Mouse (Mus musculus) c-Kit-positive CD71-positive TER-119-negative erythroid progenitor cells, embryonic 14.5 days (primary cell): Measurements from ENCODE around the gene Pnmt.
A peak's percentile ranks its signal among the peaks of the same experiment; 100 is the strongest.
"Not testable (repeated sequence)": the region's sequence is repeated elsewhere in the genome, so short reads cannot be mapped to it uniquely, and the experiment has no call there.

ENCODE experiments used
- DNase-seq: peaks from one replicate; pipeline ENCODE4 v3.0.0-alpha.2; 2013; ENCODE audit warnings: low read depth

Pnmt gene

DNA sequence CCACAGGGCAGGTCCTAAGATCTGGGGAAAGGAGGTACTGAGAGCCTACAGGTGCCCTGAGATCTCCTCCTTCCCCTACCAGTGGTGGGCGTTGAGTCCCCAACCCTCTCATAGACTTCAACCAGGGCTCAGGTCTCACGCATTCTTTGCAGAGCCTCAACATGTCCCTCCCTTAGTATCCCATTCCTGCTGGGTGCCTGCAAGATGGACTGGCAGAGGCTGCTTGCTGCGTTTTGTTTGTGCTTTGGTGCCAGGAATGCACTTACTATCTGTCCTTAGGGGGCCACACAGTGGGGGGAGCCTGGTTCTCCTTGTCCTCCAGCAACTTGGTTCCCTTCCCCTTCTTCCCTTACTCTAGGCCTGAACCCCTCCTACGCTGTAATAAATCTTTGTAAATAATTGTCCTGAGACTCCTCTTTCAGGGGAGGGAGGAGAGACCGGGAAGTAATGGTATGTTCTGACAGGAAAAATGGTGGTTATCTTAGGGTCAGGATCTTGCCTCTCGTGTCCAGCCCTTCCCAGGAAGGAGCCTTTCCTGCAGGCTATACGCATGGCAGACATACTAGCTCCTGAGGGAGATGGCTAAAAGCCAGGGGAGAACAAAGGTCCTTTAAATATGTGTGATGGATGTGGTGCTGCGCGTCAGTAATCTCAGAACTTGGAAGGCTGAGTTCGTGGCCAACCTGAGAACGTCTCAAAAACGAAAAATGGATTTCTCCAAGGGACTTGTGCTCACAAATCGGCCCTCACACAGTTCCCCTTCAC lies 28.7 kb upstream of the Pnmt start:
- no peak for DNase-seq

DNA sequence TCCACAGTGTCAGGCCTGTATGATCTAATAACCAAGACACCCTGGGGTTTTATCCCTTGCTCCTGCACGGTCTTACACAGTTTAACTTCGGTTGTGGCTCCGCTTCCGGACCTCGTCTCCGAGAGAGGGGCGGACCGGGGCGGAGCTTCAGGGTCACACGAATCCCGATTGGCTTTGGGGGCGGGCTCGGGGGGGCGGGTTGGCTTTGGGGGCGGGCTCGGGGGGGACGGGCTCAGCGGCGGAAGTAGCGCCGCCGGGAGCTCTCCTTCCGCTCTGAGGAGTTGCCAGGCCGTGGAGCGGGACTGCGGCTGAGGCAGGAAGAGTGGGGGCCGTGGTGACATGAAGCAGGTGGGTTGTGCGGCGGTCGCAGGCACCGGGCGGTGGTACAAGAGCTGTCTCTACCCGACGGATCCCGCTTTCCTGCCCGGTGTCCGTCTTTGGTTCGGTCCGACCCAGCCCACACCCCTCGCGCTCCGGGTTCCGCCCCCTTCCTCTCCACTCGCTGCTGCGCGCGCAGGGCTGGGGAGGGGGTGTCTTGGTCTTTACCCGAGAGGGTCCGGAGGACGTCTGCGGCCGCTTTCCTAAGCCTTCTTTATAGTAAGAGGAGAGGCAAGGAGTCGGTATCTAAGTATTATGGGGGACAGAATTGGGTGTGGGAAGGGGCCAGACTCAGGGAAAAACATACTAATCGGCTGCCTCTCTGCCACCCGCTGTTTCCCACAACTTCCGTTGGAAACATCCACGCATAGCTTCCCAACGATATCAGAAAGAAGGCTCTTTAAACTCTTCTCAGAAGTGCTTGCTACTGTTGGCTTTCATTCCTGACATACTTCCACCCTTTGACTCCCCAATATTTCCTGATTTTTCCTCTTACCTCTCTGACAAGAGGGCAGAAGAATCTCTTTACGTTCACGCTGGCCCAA lies 27.8 kb upstream of the Pnmt start, which contains the start of gene Stard3:
TSS of gene Stard3 (plus strand) at position 208 of the 923 bp plus-strand sequence.
- DNase-seq = peak; percentile 89

- DNase-seq = no peak
Measured at GRCm38 (mm10) chr11:98360866-98361521, 25.3 kb upstream of the Pnmt start.

- no peak for DNase-seq
Measured at GRCm38 (mm10) chr11:98363817-98364216, 22.4 kb upstream of the Pnmt start.

GRCm38 (mm10) chr11:98364410-98364809 lies 21.8 kb upstream of the Pnmt start:
- no peak for DNase-seq

DNA sequence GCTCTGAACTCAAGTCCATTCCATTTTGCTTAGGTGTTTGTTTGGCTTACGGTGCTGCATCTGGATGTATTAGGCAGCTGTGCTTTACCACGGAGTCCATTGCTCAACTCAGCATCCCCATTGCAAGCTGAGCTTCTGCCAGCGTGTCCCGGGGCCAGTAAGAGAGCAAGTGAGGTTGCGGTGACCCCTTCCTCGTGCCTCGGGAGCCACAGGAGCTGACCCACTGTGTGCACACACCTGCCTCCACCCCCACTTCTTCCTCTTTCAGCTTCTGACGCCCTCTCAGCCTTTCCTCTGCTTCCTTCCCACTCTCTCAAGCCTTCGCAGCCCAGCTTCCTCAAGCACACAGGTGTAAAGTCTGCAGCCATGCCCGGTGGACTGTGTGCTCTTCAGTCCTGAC lies 20.0 kb upstream of the Pnmt start:
- no peak for DNase-seq

- DNase-seq = no peak
Measured at GRCm38 (mm10) chr11:98367171-98367862, 18.9 kb upstream of the Pnmt start.

- no peak for DNase-seq
Measured at GRCm38 (mm10) chr11:98367863-98368186, 18.4 kb upstream of the Pnmt start.

DNA sequence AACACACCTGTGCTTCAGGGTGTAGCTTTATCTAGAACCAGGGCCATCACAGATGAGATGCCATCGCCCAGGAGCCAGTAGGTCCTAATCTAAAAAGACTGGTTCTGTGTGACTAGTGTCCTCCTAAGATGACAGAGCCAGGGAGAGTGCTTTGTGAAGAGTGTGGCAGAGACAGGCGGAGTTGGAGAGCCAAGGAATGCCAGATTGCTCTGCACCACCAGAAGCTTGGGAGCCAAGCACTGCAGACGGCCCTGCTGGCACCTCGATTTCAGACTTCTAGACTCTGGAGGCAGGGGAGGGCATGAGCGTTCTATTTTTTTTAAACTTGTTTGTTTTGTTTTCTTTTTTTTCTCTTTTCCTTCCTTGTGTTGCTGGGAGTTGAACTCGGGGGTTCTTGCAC lies 16.9 kb upstream of the Pnmt start:
- no peak for DNase-seq

- no peak for DNase-seq
Measured at GRCm38 (mm10) chr11:98370588-98370987, 15.7 kb upstream of the Pnmt start.

DNA sequence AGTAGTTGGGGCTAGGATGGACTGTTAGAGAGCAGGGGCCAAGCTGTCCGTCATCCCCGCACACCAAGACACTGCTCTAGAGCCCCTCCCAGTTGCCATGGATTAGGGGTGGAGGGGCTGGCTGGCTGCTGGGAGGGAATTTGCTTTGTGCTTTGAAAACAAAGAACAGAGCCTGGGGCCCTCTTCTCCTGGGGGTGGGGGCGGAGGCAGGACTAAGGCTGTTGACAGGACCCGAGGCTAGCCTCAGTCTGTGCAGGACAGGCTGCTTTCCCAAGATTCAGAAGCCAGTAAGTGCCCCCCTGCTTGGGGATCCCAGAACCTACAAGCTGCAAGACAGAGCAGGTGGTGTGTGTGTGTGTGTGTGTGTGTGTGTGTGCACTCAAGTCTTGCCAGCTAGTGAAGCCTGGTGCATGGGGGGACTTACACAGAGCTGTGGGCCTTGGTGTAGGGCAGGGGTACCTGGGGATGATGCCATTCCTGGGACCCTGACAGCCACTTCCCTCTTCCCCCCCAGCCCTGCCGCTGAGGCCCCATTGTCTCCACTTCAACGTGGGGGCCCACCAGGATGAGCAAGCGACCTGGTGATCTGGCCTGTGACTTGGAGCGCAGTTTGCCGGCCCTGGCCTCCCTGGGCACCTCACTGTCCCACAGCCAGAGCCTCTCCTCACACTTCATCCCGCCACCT lies 14.6 kb upstream of the Pnmt start:
- no peak for DNase-seq

- peak; percentile 57 for DNase-seq
Measured at GRCm38 (mm10) chr11:98372406-98372805, 13.8 kb upstream of the Pnmt start.

- no peak for DNase-seq
Measured at GRCm38 (mm10) chr11:98373244-98373643, 13.0 kb upstream of the Pnmt start.

- no peak for DNase-seq
Measured at GRCm38 (mm10) chr11:98374266-98374665, 12.0 kb upstream of the Pnmt start.

GRCm38 (mm10) chr11:98376756-98377155 lies 9.5 kb upstream of the Pnmt start:
- DNase-seq = no peak

DNA sequence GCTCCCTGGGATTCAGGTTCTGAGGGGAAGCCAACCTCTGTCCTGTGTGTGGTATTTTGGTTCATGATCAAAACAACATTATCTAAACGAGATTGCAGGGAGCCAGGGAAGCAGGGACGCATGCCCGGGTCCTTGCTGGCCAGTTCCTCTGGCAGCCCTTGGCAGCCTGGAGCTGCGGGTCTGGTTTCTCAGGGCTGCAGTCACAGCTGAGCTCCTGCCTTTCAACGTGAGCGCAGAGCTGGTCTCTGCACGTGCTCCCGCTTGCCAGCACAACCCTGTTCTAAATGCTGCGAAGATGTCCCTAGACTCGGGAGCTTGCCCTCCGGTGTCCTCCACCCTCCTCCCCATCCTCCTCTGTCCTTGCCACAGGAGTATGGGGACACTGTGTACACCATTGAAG lies 8.5 kb upstream of the Pnmt start:
- no peak for DNase-seq

DNA sequence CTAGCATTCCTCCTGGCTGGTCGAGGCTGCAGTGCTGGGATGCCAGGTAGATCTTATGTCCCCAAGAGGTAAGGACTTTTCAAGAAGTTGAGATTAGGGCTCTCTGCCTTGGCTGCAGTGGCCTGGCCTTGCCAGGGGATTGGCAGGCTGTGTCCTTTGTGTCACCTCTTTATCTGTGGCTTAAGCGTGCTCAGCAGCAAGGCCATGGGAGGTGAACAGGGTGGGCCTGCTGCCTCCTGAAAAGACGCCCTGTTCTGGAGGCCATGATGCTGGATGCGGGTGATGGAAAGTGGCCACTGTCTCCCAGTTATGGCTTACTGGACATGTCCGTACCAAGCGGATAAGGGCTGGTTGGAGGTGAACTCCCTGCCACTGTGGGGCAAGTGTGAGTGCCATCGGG lies 6.9 kb upstream of the Pnmt start:
- no peak for DNase-seq

DNA sequence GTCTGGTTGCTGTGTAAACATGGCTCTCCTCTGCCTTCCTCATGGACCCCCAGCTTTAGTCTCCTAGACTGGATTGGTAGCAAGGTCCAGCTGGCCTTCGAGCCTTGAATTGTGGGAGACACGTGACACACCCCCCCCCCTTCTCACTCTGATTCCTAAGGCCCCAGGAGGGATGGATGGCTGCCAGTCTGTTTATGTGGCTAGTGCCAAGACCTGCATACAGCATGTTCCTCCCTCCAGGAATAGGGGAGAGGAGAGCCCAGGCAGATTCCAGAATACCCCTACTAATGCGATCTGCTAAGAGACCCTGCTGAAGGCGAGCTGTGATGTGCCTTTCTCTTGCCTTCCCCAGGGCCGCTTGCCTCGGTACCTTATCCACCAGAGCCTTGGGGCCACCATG lies 6.1 kb upstream of the Pnmt start:
- DNase-seq = no peak

GRCm38 (mm10) chr11:98381651-98382050 lies 4.6 kb upstream of the Pnmt start:
- DNase-seq = no peak

DNA sequence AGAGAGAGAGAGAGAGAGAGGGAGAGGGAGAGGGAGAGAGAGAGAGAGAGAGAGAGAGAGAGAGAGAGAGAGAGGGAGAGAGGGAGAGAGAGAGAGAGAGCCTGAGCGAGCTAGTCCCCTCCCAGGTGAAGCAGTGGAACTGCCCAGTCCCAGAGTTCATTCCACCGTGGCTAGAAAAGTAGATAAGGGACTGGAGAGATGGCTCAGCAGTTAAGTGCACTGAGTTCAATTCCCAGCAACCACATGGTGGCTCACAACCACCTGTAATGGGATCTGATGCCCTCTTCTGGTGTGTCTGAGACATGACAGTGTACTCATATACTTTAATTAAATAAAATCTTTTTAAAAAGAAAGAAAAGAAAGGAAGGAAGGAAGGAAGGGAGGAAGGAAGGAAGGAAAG lies 3.8 kb upstream of the Pnmt start:
- not testable (repeated sequence) for DNase-seq

DNA sequence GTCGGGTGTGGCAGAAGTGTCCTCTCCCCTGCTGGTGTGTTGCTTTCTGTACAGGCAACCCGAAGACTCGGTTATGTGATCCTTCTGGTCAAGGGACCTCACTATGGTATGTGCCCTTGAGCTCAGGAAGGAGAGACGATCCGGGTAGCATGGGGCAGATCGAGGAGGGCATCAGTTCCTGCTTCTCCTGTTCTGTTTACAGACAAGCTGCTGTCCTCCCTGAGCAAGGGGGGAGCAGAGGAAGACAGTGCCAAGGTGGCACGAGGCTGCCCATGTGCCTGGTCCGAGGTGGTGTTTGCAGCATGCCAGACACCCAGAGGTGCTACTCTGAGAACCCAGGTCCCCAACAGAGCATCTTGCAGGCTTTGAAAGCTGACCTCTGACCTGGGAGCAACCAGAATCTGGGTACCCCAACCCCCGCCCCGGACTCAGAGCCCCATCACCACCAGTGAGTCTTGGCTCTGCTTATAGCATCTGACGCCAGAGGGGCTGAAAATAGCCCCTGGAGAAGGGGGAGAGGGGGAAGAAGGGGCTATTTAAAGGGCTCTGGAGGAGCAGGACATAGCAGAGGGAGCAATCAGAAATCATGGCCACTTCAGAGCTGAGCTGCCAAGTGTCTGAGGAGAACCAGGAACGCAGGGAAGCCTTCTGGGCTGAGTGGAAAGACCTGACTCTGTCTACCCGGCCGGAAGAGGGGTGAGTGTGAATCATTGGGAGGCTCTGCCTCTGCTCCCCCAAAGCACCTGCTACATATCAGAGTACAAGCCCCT lies 2.8 kb upstream of the Pnmt start, which contains the start of gene Tcap:
TSS of gene Tcap (plus strand) at position 551 of the 770 bp plus-strand sequence.
- no peak for DNase-seq
